Mouse (Mus musculus) G1E (cell line): ENCODE results near the gene Glb1. TPM values are rescaled to one million over a fixed set of nuclear protein-coding genes. Genes with fewer than 3 reads are reported as not detected.

ENCODE experiments used
- ATAC-seq: 2 replicates; pipeline ENCODE4 v1.8.0; 2016; ENCODE audit warnings: mild to moderate bottlenecking; ENCODE audit not compliant: insufficient number of reproducible peaks, poor library complexity, low FRiP score, severe bottlenecking; ENCODE audit errors: extremely low read depth
- DNase-seq: peaks from one replicate; pipeline ENCODE4 v3.0.0; 2012; ENCODE audit warnings: low spot score
- H3K27me3 ChIP-seq: 2 replicates; pipeline ENCODE4 v1.6.1; 2012; ENCODE audit warnings: mild to moderate bottlenecking, low read length, inconsistent platforms; ENCODE audit not compliant: insufficient read depth
- H3K36me3 ChIP-seq: replicated peaks from 2 replicates; pipeline ENCODE3; 2012; ENCODE audit warnings: mild to moderate bottlenecking, inconsistent platforms
- H3K4me1 ChIP-seq: 2 replicates; pipeline ENCODE4 v1.6.1; 2012; ENCODE audit warnings: low read depth, low read length, inconsistent platforms, mixed read lengths; ENCODE audit not compliant: insufficient read depth
- H3K4me3 ChIP-seq: 2 replicates; pipeline ENCODE4 v1.5.1; 2012; ENCODE audit warnings: low read depth, mild to moderate bottlenecking, inconsistent platforms, low read length, moderate library complexity, mixed read lengths
- H3K9me3 ChIP-seq: replicated peaks from 2 replicates; pipeline ENCODE4 v1.6.1; 2012; ENCODE audit warnings: inconsistent platforms
- CTCF ChIP-seq: IDR thresholded peaks from 2 replicates; pipeline ENCODE4 v1.5.1; 2012; ENCODE audit warnings: low read depth, low read length, inconsistent platforms, mixed read lengths
- GATA1 ChIP-seq: IDR thresholded peaks from 2 replicates; pipeline ENCODE4 v1.6.1; 2012; ENCODE audit warnings: borderline replicate concordance, low read length, inconsistent platforms, mixed read lengths
- GATA2 ChIP-seq: IDR thresholded peaks from 2 replicates; pipeline ENCODE4 v1.6.1; 2012; ENCODE audit warnings: low read depth, low read length, inconsistent platforms, borderline replicate concordance
- POLR2AphosphoS5 ChIP-seq: IDR thresholded peaks from 2 replicates; pipeline ENCODE4 v1.6.1; 2012; ENCODE audit warnings: low read depth, low read length, inconsistent platforms; ENCODE audit not compliant: insufficient replicate concordance
- TAL1 ChIP-seq: conservative IDR thresholded peaks from 2 replicates; pipeline ENCODE4 v1.6.1; 2012; ENCODE audit warnings: low read depth, low read length, inconsistent platforms, mixed read lengths
- polyA plus RNA-seq: library from polyadenylated mRNA; stranded (reverse); fragments of >175 nt; gene quantifications from 2 replicates; pipeline ENCODE4 v1.2.3, GENCODE M21; 2012
- total RNA-seq, 2 experiments: library from RNA; stranded (forward) in 1 of 2; stranded (reverse) in 1 of 2; fragments of 200-1000 nt in 1 of 2; fragments of >200 nt in 1 of 2; fragmentation: Nextera tagmentation in 1 of 2; gene quantifications; 2 replicates each; pipeline ENCODE4 v1.2.3; 2014 to 2017

Gene Glb1
- total and polyA plus RNA-seq, 3 experiments: 7.6 to 26.6 (median 21.9) TPM

GRCm38 (mm10) chr9:114421045-114421444 lies 20.2 kb downstream of the Glb1 start:
- ATAC-seq: no peak
- peaks cover 43% of the 10 kb centered on the region for H3K36me3 ChIP-seq

DNA sequence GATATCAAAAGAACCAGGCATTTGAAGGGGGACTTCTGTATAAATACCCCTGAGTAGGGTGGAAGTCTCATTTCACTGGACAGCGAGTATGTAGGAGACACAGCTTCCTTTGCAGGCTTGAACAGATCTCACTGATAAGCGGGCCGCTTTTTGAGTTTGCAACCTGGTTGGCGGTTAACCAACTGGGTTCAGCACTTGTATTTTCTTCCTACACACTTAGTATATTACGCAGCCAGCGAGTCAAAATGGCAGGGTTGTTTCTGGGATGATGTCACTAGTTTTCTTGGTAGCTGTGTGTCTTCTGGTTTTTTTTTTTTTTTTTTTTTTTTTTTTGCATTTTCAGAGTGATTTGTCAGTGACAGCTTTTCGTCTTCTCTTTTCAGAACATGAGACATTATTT lies 20.9 kb downstream of the Glb1 start:
- Histone ChIP-seq H3K4me3 (no peak overlapping the region), H3K4me1 (no peaks in the 10 kb centered on the region), H3K9me3 (peaks cover 10% of the 10 kb centered on the region), H3K36me3 (peaks cover 41% of the 10 kb centered on the region), H3K27me3 (no peaks in the 10 kb centered on the region)
- DNase-seq (no peak), ATAC-seq (no peak)
- no peak for TF ChIP-seq CTCF
- TF ChIP-seq GATA1: no peak
- no peak for TF ChIP-seq POLR2AphosphoS5
- no peak for TF ChIP-seq TAL1
- TF ChIP-seq GATA2: no peak

More at GRCm38 (mm10) chr9:114421045-114421444, 20.2 kb downstream of the Glb1 start:
- no peak for DNase-seq
- TF ChIP-seq POLR2AphosphoS5 (no peak), CTCF (0 out of 2 replicates have a peak, but pooled peaks have one; percentile 27), TAL1 (no peak), GATA1 (no peak), GATA2 (no peak)
- peaks cover 15% of the 10 kb centered on the region for H3K9me3 ChIP-seq
- no peaks in the 10 kb centered on the region for H3K27me3 ChIP-seq
- no peaks in the 10 kb centered on the region for H3K4me1 ChIP-seq
- no peak overlapping the region for H3K4me3 ChIP-seq

DNA sequence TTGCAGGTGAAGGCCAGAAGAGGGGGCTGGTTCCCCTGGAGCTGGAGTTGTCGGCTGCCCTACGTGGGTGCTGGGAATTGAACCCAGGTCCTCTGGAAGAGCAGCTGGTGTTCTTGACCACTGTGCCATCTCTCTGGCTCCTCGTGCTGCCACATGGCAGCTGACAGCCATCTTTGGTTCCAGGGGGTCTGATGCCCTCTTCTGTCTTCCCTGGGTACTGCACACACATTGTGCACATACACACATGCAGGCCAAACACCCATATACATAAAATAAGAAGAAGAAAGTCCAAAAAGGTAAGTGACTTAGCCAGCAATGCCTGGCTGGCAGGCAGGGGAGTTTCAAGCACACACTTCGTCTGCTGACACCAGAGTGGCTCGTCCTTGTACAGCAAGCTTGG lies 24.7 kb downstream of the Glb1 start:
- H3K4me1 ChIP-seq: peaks cover 7% of the 10 kb centered on the region
- DNase-seq (no peak), ATAC-seq (no peak)
- no peak for TF ChIP-seq GATA2
- TF ChIP-seq TAL1: no peak
- no peak for TF ChIP-seq CTCF
- no peak for TF ChIP-seq POLR2AphosphoS5
- no peak for TF ChIP-seq GATA1
- no peak overlapping the region for H3K4me3 ChIP-seq
- peaks cover 6% of the 10 kb centered on the region for H3K9me3 ChIP-seq
- peaks cover 40% of the 10 kb centered on the region for H3K36me3 ChIP-seq
- no peaks in the 10 kb centered on the region for H3K27me3 ChIP-seq

- Histone ChIP-seq H3K4me3 (no peak overlapping the region), H3K36me3 (peaks cover 40% of the 10 kb centered on the region), H3K27me3 (no peaks in the 10 kb centered on the region), H3K9me3 (peaks cover 6% of the 10 kb centered on the region), H3K4me1 (peaks cover 7% of the 10 kb centered on the region)
- ATAC-seq (no peak), DNase-seq (no peak)
- TF ChIP-seq CTCF (no peak), GATA1 (no peak), TAL1 (no peak), GATA2 (no peak), POLR2AphosphoS5 (no peak)
Observed at GRCm38 (mm10) chr9:114426201-114426600, 25.3 kb downstream of the Glb1 start.

GRCm38 (mm10) chr9:114427425-114427824 lies 26.5 kb downstream of the Glb1 start:
- peaks cover 7% of the 10 kb centered on the region for H3K4me1 ChIP-seq
- TF ChIP-seq TAL1 (no peak), GATA2 (no peak), GATA1 (no peak), POLR2AphosphoS5 (no peak), CTCF (no peak)
- H3K9me3 ChIP-seq: peaks cover 6% of the 10 kb centered on the region
- peaks cover 38% of the 10 kb centered on the region for H3K36me3 ChIP-seq
- no peak for ATAC-seq
- DNase-seq: no peak
- H3K27me3 ChIP-seq: no peaks in the 10 kb centered on the region
- no peak overlapping the region for H3K4me3 ChIP-seq

DNA sequence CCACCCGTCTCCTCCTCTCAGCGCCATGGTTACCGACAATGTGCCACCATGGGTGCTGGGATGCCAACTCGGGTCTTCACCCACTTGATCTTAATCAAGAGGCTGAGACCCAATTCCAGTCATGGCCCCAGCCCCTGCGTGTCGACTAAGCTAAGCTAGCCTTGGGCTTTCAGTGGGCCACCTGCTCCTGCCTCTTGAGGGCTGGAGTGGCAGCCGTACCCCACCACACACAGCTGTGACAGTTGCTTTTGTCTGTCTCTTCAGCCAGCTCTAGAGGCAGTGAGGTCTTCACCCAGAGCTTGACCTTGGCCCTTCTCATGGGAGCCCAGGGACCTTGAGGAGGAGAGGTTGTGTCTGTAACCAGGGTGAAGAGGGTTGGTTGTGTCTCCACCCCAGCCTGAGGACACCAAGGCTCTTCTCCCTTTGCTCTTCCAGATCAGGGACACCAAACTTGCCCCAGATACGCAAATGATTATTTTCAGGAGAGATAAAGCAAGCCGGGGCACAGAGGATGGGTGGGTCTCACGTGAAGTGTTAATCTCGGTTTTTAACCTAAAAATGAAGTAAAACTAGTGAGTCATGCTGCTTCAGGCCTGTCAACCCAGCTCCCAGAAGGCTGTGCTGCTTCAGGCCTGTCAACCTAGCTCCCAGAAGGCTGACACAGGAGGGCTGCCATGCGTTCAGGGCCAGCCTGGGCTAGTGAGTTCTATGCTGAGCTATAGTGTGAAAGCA lies 27.4 kb downstream of the Glb1 start:
- no peak overlapping the region for H3K4me3 ChIP-seq
- H3K9me3 ChIP-seq: peaks cover 6% of the 10 kb centered on the region
- H3K4me1 ChIP-seq: peaks cover 7% of the 10 kb centered on the region
- TF ChIP-seq GATA1: no peak
- TF ChIP-seq CTCF: no peak
- no peak for TF ChIP-seq TAL1
- no peak for TF ChIP-seq POLR2AphosphoS5
- TF ChIP-seq GATA2: no peak
- peak; percentile 74 for ATAC-seq
- no peak for DNase-seq
- peaks cover 40% of the 10 kb centered on the region for H3K36me3 ChIP-seq
- no peaks in the 10 kb centered on the region for H3K27me3 ChIP-seq
